Mouse (Mus musculus): ENCODE measurements around the gene Kif1bp. TPM values are rescaled to one million over a fixed set of nuclear protein-coding genes. Genes with fewer than 3 reads are reported as not detected.
"Not testable (repeated sequence)": the region's sequence is repeated elsewhere in the genome, so short reads cannot be mapped to it uniquely, and the experiment has no call there.

Kif1bp gene
- total RNA-seq, 2 experiments from 2014 or later: 29.0 to 30.4 TPM

DNA sequence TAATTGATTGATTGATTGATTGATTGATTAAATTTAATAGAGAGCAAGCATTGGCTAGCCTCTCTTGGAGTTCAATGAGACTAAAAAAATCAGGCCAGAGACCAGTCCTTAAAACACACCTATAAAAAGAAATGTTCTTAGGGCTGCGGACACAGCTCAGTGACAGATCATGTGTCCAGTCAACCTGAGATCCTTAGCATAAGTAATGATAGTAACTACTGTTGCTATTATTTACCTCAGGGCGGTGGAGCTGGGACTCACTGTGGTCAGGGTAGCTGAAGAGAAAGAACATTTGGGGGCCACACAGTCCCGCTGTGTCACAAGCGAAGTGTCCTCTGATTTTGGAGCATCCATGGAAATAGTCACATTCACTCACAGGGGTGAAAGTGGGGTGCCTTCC, 65.4 kb downstream of the Kif1bp start:
- DNase-seq (ENCODE audit: low spot score): no peak

DNA sequence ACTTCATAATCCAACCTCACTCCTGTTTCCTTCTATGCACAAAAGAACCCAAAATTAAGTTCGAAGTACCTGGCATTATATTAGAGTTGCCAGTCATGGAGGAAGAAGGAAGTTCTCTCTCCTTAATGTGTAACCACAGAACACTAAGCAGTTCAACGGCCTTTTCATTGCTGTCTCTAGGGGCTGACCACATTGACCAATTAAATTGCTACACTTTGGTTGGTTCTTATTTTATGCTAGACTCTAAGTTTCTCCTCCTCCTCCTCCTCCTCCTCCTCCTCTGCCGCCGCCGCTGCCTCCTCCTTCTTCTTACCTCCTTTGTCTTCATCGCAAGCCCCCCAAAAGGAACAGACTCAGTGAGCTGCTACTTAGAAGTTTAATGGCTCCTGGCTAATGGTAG, 66.7 kb downstream of the Kif1bp start:
- no peak for DNase-seq (ENCODE audit: low spot score)

DNA sequence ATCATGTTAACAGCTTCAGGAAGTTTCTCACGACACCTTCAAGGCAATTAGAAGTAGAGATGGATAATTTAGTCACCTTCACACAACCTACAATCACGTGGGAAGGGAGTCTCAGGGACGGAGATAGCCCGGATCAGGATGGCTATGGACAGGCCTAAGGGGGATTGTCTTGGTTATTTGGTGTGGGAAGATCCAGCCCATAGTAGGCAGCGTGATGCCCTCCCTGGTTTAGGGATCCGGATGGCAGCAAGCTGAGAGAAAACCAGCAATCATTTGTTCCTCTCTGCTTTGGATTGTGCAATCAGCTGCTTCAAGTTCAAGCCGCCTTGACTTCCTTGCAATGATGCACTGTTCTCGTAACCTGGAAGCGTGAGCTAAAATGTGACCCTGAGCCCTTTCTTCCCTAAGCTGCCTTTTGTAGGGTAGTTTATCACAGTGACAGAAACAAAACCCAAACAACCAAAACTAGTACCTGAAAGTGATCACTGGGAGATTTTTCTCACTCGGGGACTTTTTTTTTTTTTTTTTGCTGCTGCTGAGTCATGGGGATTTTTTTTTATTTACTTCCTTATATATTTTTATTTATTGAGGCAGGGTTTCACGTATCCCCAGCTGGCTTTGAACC, 69.1 kb downstream of the Kif1bp start:
- DNase-seq (ENCODE audit: low spot score): no peak

DNA sequence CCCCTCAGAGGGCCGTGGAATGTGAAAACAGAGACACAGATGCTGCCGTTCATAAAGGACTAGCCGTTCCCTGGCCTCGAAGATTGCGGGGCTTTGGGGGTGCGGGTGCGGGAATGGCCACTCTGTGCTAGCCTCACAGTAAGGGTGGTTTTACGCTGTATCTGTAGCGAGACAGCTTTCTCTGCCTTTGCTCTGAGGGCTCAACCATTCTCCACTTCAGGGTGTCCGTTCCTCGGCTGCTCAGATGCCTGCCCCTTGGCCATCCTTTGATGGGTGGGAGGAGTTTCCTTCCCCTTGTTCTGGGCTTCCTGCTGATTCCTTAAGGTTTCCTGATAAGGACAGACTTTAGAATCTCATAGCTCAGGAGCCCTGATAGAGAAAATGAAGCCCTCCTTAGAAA, 69.8 kb downstream of the Kif1bp start:
- peak; percentile 39 for DNase-seq (ENCODE audit: low spot score)

DNA sequence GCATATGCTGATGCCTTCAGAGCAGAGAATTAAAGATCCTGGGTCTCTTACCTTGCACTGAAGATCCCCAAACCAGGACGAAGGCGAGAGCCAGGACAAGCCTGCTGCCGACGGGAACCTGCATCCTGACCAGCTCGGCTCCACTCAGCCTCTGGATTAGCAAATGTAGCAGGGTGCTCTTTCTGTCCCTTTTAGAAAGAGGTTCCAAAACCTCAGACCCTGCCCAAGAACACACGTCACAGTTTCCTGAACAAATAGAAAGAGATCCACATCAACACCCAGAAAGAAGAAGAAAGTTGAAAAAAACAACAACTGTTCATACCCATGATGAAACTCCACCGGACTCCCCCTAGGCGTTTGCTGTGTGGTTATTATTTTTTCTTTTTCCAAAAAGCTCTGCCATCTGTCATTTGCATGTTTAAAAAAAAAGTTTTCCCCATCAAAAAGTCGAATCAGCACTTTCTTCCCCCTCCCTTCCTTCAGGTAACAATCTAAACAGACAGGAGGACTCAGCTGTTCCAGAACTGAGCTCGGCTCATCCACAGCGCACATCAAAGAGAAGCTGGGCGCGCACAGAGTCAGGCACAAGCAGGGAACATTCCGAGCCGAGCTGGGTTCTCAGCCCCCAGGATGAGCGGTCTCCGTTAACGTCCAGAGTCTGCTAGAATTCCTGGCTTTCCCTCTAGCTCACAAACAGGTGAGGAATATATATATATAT, 70.5 kb downstream of the Kif1bp start:
- DNase-seq (ENCODE audit: low spot score): peak; percentile 79

DNA sequence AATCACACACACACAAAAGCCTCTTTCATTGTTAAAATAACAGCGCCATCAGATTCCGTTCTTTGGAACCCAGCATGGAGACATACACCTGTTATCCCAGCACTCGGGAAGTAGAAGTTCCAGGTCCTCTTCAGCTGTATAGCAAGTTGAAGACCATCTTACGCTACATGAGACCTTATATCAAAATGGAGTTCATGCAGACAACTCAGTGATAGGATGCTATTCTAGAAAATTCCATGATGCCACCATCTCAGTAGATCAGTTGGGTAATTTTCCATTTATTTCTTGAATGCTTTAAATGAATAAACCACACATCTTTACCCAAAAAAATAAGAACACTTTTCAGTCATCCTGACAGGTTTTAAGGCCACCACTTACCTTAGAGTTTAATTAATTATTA, 71.2 kb downstream of the Kif1bp start:
- no peak for DNase-seq (ENCODE audit: low spot score)

DNA sequence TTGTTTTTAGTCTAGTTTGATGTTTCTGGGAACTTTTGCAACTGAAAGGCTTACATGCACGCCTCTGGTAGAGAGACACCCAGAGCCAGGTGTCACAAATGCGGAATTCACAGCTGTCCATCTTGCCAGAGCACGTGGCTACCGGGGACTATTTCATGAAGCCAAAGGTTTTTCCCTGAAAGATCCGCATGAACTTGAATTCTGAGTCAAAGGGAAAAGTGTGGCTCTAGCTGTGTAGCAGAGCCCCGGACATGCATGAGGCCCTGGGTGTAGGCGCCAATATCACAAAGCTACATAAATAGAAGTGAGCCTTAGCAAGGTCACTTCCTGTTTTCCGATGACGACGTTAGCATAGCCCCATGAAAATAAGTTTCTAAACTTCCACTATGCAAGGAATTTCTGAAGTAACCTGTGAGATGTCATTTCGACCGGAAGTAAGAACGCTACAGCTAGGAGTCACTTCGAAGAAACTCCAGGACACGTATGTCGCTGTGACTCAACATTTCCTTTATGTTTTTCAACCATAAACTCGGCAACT, 72.2 kb downstream of the Kif1bp start:
- no peak for DNase-seq (ENCODE audit: low spot score)

DNA sequence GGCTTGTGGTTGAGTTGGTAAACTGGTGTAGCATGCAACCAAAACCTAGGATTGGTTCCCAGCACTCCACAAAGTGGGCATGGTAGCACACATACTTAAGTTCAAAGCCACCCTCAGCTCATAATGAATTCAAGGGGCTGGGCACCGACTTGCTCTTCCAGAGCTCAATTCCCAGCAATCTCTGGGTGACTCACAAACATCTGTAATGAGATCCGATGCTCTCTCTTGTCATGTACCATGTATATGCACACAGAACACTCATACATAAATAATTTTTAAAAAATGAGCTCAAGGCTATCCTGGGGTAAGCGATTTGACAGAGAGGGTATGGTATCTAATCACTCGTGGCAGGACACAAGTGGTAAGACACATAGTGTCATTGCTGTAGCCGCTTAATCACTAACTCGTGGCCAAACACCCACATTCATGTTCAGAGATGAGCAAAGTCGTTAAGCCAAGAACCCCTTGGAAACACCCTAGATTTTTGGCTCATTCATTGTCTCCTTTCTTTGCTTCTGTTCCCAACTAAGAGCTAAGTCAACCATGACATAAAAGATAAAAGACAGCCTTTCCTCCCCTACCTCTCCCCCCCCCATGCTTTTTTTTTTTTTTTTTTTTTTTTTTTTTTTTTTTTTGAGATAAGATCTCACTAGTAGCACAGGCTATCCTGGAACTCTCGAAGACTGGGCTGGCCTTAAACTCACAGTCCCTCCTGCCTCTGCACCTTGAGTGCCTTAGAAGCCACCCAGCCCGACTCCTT, 72.9 kb downstream of the Kif1bp start:
- no peak for DNase-seq (ENCODE audit: low spot score)

DNA sequence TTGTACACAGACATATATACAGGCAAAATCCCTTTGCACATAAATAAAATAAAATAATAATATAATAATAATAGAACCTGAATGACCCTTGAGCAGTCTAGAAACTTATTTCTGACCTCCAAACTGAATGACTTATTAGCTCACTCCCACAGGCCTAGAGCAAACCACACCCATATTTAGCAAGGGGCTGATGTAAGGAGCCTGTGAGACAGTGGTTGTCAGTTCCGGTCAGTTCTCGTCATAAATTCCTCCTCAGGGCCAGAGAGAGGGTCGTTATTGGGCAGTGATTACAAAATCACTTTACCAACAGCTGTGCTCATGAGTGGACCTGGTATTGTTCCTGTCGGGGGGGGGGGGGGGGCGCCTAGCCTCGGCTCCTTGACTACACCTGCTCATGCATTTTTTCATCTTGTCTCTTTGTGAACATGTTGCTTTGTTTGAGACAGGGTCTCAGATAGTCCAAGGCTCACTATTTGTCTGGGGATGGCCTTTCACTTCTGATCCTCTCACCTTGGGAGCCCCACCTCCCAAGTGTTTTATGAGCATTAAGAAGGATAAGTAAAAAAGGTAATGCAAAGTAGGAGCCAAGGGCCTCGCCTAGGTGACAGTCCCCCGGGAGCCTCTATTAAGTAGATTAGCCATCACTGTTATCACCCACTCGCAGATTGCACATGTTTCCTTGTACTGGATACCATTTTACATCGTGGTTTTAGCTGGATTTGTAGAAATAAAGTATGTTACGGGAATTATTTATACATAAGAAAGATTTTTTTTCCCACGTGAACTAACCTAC, 74.2 kb downstream of the Kif1bp start:
- DNase-seq (ENCODE audit: low spot score): no peak

DNA sequence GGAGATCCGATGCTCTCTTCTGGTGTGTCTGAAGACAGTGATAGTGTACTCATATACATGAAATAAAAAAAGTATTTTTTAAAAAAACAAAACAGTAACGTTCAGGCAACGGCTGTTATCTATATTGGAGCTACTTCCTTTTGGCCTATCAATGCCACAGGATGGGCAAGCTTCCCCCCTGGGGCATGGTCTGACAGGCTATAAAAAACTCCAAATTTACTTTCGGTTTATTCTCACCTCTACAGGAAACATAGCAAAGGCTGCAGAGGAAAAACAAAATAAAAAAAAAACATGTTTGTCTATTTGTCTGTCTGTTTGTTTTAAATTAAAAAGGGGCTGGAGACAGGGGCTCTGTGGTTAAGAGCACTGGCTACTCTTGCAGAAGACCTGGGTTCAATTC, 74.9 kb downstream of the Kif1bp start:
- no peak for DNase-seq (ENCODE audit: low spot score)

DNA sequence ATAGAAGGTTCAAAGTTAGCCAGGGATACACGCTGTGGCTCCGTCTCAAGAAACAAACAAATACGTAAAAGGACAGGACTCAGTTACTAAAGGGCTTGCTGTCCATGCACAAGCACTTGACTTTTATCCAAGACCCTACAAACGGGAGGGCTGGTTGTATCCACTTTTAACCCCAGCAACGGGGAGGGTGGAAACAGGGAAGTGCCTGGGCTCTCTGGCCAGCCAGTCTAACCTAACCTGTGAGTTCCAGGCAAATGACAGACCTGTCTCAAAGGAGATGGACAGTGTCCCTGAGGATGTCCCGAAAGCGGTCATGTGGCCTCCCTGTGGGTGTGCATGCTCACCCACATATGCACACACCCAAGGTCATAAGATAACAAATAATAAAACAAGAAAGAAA, 76.3 kb downstream of the Kif1bp start:
- no peak for DNase-seq (ENCODE audit: low spot score)

DNA sequence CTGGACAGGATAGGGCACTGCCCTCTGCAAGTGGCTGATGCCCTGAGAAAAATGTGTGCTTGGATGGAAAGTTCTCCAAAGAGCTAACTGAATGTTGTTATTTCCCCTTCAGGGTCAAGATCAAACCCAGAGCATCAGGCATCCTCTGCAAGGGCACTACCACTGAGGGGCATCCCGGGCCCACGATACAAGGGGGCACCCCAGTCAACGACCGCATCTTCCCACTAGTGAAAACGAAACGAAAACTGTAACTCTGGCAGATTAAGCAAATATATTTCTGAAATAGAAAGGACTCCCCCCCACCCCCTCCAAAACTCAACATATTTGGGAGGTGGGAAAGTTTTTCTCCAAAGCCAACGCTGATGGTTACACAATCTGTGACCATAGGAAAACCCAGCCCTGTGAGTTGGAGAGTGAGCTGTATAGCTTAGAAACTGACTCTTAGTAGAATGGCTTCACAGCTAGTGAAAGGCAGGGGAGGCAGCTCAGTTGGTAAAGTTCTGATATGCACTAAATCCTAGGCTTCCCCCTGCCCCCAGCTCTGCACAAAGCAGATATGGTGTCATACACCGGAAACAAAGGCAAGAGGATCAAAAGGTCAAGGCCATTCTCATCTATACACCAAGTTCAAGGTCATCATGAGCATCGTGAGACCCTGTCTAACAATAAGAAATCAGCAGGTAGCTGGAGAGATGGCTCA, 77.2 kb downstream of the Kif1bp start:
- DNase-seq (ENCODE audit: low spot score): no peak

DNA sequence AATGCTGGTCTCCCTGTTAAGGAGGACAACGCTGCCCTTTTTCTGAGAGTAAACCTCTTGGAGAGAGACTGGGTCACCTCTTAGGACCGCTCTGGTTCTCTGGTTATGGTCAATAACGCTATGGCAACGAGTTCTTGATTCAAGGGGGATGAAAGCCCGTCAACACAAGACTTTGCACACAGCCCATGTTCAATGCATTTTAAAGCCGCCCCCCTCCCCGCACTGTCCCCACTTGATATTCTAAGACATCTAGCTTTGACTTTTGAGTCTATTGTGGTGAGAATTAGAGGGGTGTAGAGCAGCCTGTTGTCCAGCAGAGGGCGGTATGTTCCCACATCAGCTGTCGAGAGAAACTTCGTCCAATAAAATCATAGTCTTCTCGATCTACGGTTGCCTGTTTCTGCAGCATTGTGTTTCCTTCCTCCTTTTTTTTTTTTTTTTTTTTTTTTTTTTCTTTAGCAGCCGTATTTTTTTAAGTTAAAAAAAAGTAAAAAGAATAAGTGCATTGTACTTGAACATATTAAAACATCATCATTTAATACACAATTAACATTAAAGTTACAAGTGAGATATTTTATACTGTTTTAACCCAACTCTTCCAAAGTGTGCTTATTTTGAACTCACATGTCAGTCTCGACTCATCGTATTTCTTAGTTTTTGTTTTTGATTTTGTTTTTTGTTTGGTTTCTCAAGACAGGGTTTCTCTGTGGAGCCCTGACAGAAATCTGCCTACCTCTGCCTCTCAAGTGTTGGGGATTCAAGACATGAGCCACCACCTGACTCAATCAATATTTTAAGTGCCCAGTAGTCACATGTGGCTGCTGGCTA, 78.0 kb downstream of the Kif1bp start:
- peak; percentile 74 for DNase-seq (ENCODE audit: low spot score)

DNA sequence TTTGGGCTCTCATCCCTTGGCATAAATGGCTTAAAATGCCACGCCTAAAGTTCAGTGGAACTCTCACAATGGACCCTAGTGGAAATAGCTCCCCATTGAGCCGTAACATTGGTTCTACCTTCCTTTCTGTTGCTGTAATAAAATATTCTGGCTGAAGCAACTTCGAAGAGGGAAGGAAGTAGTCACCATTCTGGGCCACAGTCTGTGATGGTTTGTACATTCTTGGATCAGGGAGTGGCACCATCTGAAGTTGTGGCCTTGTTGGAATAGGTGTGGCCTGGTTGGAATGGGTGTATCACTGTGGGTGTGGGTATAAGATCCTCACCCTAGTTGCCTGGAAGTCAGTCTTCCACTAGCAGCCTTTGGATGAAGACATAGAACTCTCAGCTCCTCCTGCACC, 86.6 kb downstream of the Kif1bp start:
- not testable (repeated sequence) for DNase-seq (ENCODE audit: low spot score)

Other genes with a start within 250 kb of the Kif1bp start
- gene Hk1, start 198.5 kb downstream of the Kif1bp start, total RNA-seq (2021): 1 to 10 TPM; 4.7 to 7.2 TPM
- not detected for gene Hkdc1, start 156.0 kb downstream of the Kif1bp start, total RNA-seq (2021)
- gene 4930507D05Rik, start 129.0 kb downstream of the Kif1bp start, total RNA-seq (2021): not detected
- gene Supv3l1, start 128.7 kb downstream of the Kif1bp start, total RNA-seq (2021): 10 to 100 TPM; 14.2 to 16.0 TPM
- gene Vps26a, start 91.7 kb downstream of the Kif1bp start, total RNA-seq (2021): 10 to 100 TPM; 27.5 to 30.4 TPM
- gene Srgn, start 51.0 kb downstream of the Kif1bp start, total RNA-seq (2021): 10 to 100 TPM; 10.5 to 15.0 TPM
- gene Ddx21, start 23.8 kb upstream of the Kif1bp start, total RNA-seq (2021): 10 to 100 TPM; 30.0 to 33.8 TPM
- gene Ddx50, start 72.8 kb upstream of the Kif1bp start, total RNA-seq (2021): 10 to 100 TPM; 42.0 to 49.6 TPM
- under 1 TPM; 0.17 to 0.30 TPM for gene Stox1, start 147.7 kb upstream of the Kif1bp start, total RNA-seq (2021)
- gene Ccar1, start 213.8 kb upstream of the Kif1bp start, total RNA-seq (2021): 10 to 100 TPM; 21.6 to 31.0 TPM

Data from gastrocnemius, adult 18-20 months (tissue).